In genomic region chr10:81559627-81560539, GRCm38 (mm10) we compare ENCODE assay signal across 9 mouse cellular contexts. TPM values are rescaled to one million over a fixed set of nuclear protein-coding genes. Genes with fewer than 3 reads are reported as not detected.
DNase-seq lines count a peak whose midpoint lies in the region; ATAC-seq lines count a peak whose summit lies in the region.
"Had no signal": no experiment of that assay in that cellular context is flagged by ENCODE, and none has a peak within 500 bp of the region (broad histone marks: within the 10 kb centered on the region; RNA-seq: fewer than 3 reads in every experiment).

No protein-coding gene starts in this region.

- peaks cover 42% of the 10 kb centered on the region for H3K4me1 ChIP-seq in intestine, embryonic 15.5 days (replicated peaks)
- H3K4me1 ChIP-seq in limb, embryonic 11.5 days (ENCODE audit: control insufficient read depth, insufficient read depth, low read length): peaks cover 35% of the 10 kb centered on the region
- peaks cover 55% of the 10 kb centered on the region for H3K4me1 ChIP-seq in midbrain, embryonic 10.5 days

- H3K4me2 ChIP-seq in intestine, embryonic 15.5 days (replicated peaks): peak overlapping the region; percentile 87
- peak overlapping the region; percentile 97 for H3K4me2 ChIP-seq in limb, embryonic 11.5 days (ENCODE audit: low read depth, severe bottlenecking)

- no peaks in the 10 kb centered on the region for H3K27me3 ChIP-seq in intestine, embryonic 15.5 days (replicated peaks)
- no peaks in the 10 kb centered on the region for H3K27me3 ChIP-seq in limb, embryonic 11.5 days (ENCODE audit: control insufficient read depth, insufficient read depth, low read length)
- peaks cover 33% of the 10 kb centered on the region for H3K27me3 ChIP-seq in midbrain, embryonic 10.5 days (ENCODE audit: low read depth, poor library complexity, severe bottlenecking)
- H3K27me3 ChIP-seq: Patski had no signal

- peak; percentile 48 for DNase-seq in ovary, adult 18-20 months (ENCODE audit: low spot score)
- no peak for DNase-seq in ovary, postnatal 10 days (ENCODE audit: low spot score)
- peak; percentile 26 for DNase-seq in embryo, embryonic 10.5 days (ENCODE audit: low spot score)
- DNase-seq in heart, adult 11 months: peak; percentile 99
- no peak for DNase-seq in limb, embryonic 11.5 days (ENCODE audit: low spot score)
- peak; percentile 48 for DNase-seq in midbrain, embryonic 10.5 days (ENCODE audit: low spot score)
- DNase-seq in spleen, postnatal 36 days (ENCODE audit: low spot score in 2 of 2): peak; percentile 62 to 66

- H3K9me3 ChIP-seq in intestine, embryonic 15.5 days: no peaks in the 10 kb centered on the region
- no peaks in the 10 kb centered on the region for H3K9me3 ChIP-seq in limb, embryonic 11.5 days (ENCODE audit: control insufficient read depth, low read length)
- no peaks in the 10 kb centered on the region for H3K9me3 ChIP-seq in midbrain, embryonic 10.5 days (replicated peaks)

- peak; percentile 54 for ATAC-seq in intestine, embryonic 15.5 days
- no peak for ATAC-seq in limb, embryonic 11.5 days (ENCODE audit: insufficient number of reproducible peaks, low FRiP score, low TSS enrichment, low read depth)

- peak overlapping the region; percentile 98 for H3K9ac ChIP-seq in intestine, embryonic 15.5 days
- H3K9ac ChIP-seq in limb, embryonic 11.5 days (ENCODE audit: low read length): peak overlapping the region; percentile 90

- WGBS in intestine, embryonic 15.5 days: under 1% methylated on average over 35 of the region's 36 CpGs
- 1% methylated on average over 28 of the region's 36 CpGs for WGBS in limb, embryonic 11.5 days
- 4% methylated on average over 36 of the region's 36 CpGs for WGBS in midbrain, embryonic 10.5 days

- peaks cover 6% of the 10 kb centered on the region; the same call in 1 of the 2 replicates for H3K36me3 ChIP-seq in intestine, embryonic 15.5 days
- H3K36me3 ChIP-seq in limb, embryonic 11.5 days (ENCODE audit: control insufficient read depth, insufficient read depth, low read length): peaks cover 5% of the 10 kb centered on the region
- peaks cover 36% of the 10 kb centered on the region for H3K36me3 ChIP-seq in midbrain, embryonic 10.5 days

- peak overlapping the region; percentile 91 for H3K4me3 ChIP-seq in intestine, embryonic 15.5 days (replicated peaks)
- H3K4me3 ChIP-seq in limb, embryonic 11.5 days (ENCODE audit: low read depth, low read length): peak overlapping the region; percentile 95
- H3K4me3 ChIP-seq in midbrain, embryonic 10.5 days: peak overlapping the region; percentile 95

- H3K27ac ChIP-seq in intestine, embryonic 15.5 days: peak overlapping the region; percentile 95
- H3K27ac ChIP-seq in limb, embryonic 11.5 days (replicated peaks; ENCODE audit: low read depth, low read length): peak overlapping the region; percentile 68
- H3K27ac ChIP-seq in midbrain, embryonic 10.5 days (replicated peaks): peak overlapping the region; percentile 99

RNA-seq across cellular contexts. Expression of gene Aes, which starts 0.6 kb away (rescaled TPM):
- polyA plus RNA-seq in intestine, embryonic 15.5 days (2015; fragmentation: Nextera tagmentation; extraction: Ambion mirVana): 743 and 808 TPM in 2 replicates
- 259 and 343 TPM in 2 replicates for polyA plus RNA-seq in limb, embryonic 11.5 days (2014; fragmentation: Nextera tagmentation; extraction: Ambion mirVana)
- polyA plus RNA-seq in midbrain, embryonic 10.5 days (2016; fragmentation: Nextera tagmentation; extraction: Ambion mirVana): 334 and 467 TPM in 2 replicates

RNA-seq across cellular contexts. Expression of gene Tle2, which starts 14.5 kb away (rescaled TPM):
- polyA plus RNA-seq in intestine, embryonic 15.5 days (2015; fragmentation: Nextera tagmentation; extraction: Ambion mirVana): 14.5 and 17.8 TPM in 2 replicates
- 13.7 and 18.4 TPM in 2 replicates for polyA plus RNA-seq in limb, embryonic 11.5 days (2014; fragmentation: Nextera tagmentation; extraction: Ambion mirVana)
- polyA plus RNA-seq in midbrain, embryonic 10.5 days (2016; fragmentation: Nextera tagmentation; extraction: Ambion mirVana): 9.7 and 13.5 TPM in 2 replicates

RNA-seq across cellular contexts. Expression of gene Gna11, which starts 14.9 kb away (rescaled TPM):
- 245 and 269 TPM in 2 replicates for polyA plus RNA-seq in intestine, embryonic 15.5 days (2015; fragmentation: Nextera tagmentation; extraction: Ambion mirVana)
- polyA plus RNA-seq in limb, embryonic 11.5 days (2014; fragmentation: Nextera tagmentation; extraction: Ambion mirVana): 80.3 and 82.1 TPM in 2 replicates
- 70.7 and 73.7 TPM in 2 replicates for polyA plus RNA-seq in midbrain, embryonic 10.5 days (2016; fragmentation: Nextera tagmentation; extraction: Ambion mirVana)

RNA-seq across cellular contexts. Expression of gene Gna15, which starts 35.9 kb away (rescaled TPM):
- 0.92 and 0.97 TPM in 2 replicates for polyA plus RNA-seq in intestine, embryonic 15.5 days (2015; fragmentation: Nextera tagmentation; extraction: Ambion mirVana)
- 0.99 and 1.1 TPM in 2 replicates for polyA plus RNA-seq in limb, embryonic 11.5 days (2014; fragmentation: Nextera tagmentation; extraction: Ambion mirVana)
- 0.53 and 0.85 TPM in 2 replicates for polyA plus RNA-seq in midbrain, embryonic 10.5 days (2016; fragmentation: Nextera tagmentation; extraction: Ambion mirVana)
- polyA plus RNA-seq: Patski had no signal

RNA-seq across cellular contexts. Expression of gene Tle6, which starts 41.0 kb away (rescaled TPM):
- polyA plus RNA-seq in intestine, embryonic 15.5 days (2015; fragmentation: Nextera tagmentation; extraction: Ambion mirVana): 19.9 and 26.0 TPM in 2 replicates
- polyA plus RNA-seq in limb, embryonic 11.5 days (2014; fragmentation: Nextera tagmentation; extraction: Ambion mirVana): 11.1 and 11.6 TPM in 2 replicates
- 6.0 and 8.8 TPM in 2 replicates for polyA plus RNA-seq in midbrain, embryonic 10.5 days (2016; fragmentation: Nextera tagmentation; extraction: Ambion mirVana)

Comparison
In these comparisons a context has a peak if more than half of its experiments do, and no peak if none do; other contexts are left out.
1. DNase-seq: peak in ovary, adult 18-20 months (single experiment), embryo, embryonic 10.5 days (single experiment), heart, adult 11 months (single experiment), midbrain, embryonic 10.5 days (single experiment) and spleen, postnatal 36 days (2 of 2); none in ovary, postnatal 10 days (single experiment) and limb, embryonic 11.5 days (single experiment).
2. Peak in every context shown above with its lines, with median percentiles within 50 percentile points of each other: H3K27ac ChIP-seq and H3K4me3 ChIP-seq.